Mouse (Mus musculus) thymus, adult 2 months (tissue): ENCODE results near the gene Mmp25. TPM values are rescaled to one million over a fixed set of nuclear protein-coding genes. Genes with fewer than 3 reads are reported as not detected.

Experiments used
- DNase-seq: peaks from one replicate; pipeline ENCODE4 v3.0.0; 2021
- H3K27ac ChIP-seq: fragments of 200-500 bp; 2 replicates; pipeline ENCODE4 v1.5.1; 2012; ENCODE audit warnings: low read length, control low read depth; ENCODE audit not compliant: control insufficient read depth, insufficient read depth
- H3K27me3 ChIP-seq: fragments of 200-500 bp; 2 replicates; pipeline ENCODE4 v1.6.1; 2012; ENCODE audit warnings: mild to moderate bottlenecking, low read length, moderate library complexity, mixed read lengths; ENCODE audit not compliant: control insufficient read depth, insufficient read depth
- H3K36me3 ChIP-seq: fragments of 200-500 bp; 2 replicates; pipeline ENCODE4 v1.6.1; 2012; ENCODE audit warnings: mild to moderate bottlenecking, low read length, moderate library complexity; ENCODE audit not compliant: control insufficient read depth, insufficient read depth
- H3K4me1 ChIP-seq: fragments of 200-500 bp; replicated peaks from 2 replicates; pipeline ENCODE4 v1.6.1; 2012; ENCODE audit warnings: low read length; ENCODE audit not compliant: control insufficient read depth, insufficient read depth
- H3K4me3 ChIP-seq: fragments of 200-500 bp; 2 replicates; pipeline ENCODE4 v1.5.1; 2012; ENCODE audit warnings: mild to moderate bottlenecking, low read length, control low read depth, moderate library complexity; ENCODE audit not compliant: control insufficient read depth, insufficient read depth
- CTCF ChIP-seq: fragments of 200-500 bp; IDR thresholded peaks from 2 replicates; pipeline ENCODE4 v1.5.1; 2012; ENCODE audit warnings: mild to moderate bottlenecking, control low read depth, low read length, moderate library complexity, borderline replicate concordance; ENCODE audit not compliant: control insufficient read depth, poor library complexity, insufficient read depth; ENCODE audit errors: extremely low read depth
- POLR2A ChIP-seq: fragments of 200-500 bp; IDR thresholded peaks from 2 replicates; pipeline ENCODE4 v1.6.1; 2012; ENCODE audit warnings: mild to moderate bottlenecking, low read length, control low read depth, moderate library complexity; ENCODE audit not compliant: control insufficient read depth, poor library complexity, insufficient read depth; ENCODE audit errors: extremely low read depth
- WGBS: fragments of 180-500 bp; shearing (Covaris S2); methylation state at CpG from one replicate; pipeline ENCODE4 v1.1.7; 2018; 5-methylcytosine and 5-hydroxymethylcytosine counted together
- polyA plus RNA-seq: library from polyadenylated mRNA; depleted of rRNA; stranded (reverse); fragments of >200 nt; gene quantifications from 2 replicates; pipeline ENCODE4 v1.2.3, GENCODE M21; 2012

Gene Mmp25
- polyA plus RNA-seq, 1 experiment = 7.2 TPM

- TF ChIP-seq POLR2A (no peak), CTCF (no peak)
- no peaks in the 10 kb centered on the region for H3K4me1 ChIP-seq
- H3K4me3 ChIP-seq = no peak overlapping the region
- no peak overlapping the region for H3K27ac ChIP-seq
- no peaks in the 10 kb centered on the region; the same call in 1 of the 2 replicates for H3K27me3 ChIP-seq
- WGBS = 14% methylated on average over 2 of the region's 2 CpGs
- no peak for DNase-seq
- no peaks in the 10 kb centered on the region for H3K36me3 ChIP-seq
These were observed 9.3 kb upstream of the Mmp25 start for GRCm38 (mm10) chr17:23654410-23654809.

GRCm38 (mm10) chr17:23654001-23654400, 8.9 kb upstream of the Mmp25 start:
- no peak overlapping the region for H3K27ac ChIP-seq
- WGBS = 18% methylated on average over 6 of the region's 6 CpGs
- no peak for DNase-seq
- no peaks in the 10 kb centered on the region for H3K4me1 ChIP-seq
- TF ChIP-seq CTCF (no peak), POLR2A (no peak)
- H3K27me3 ChIP-seq = no peaks in the 10 kb centered on the region
- H3K36me3 ChIP-seq = no peaks in the 10 kb centered on the region
- H3K4me3 ChIP-seq = no peak overlapping the region

- no peak for DNase-seq
- TF ChIP-seq CTCF = no peak
- no peak for TF ChIP-seq POLR2A
- no peaks in the 10 kb centered on the region for H3K36me3 ChIP-seq
- 80% methylated on average over 2 of the region's 2 CpGs for WGBS
- H3K4me1 ChIP-seq = no peaks in the 10 kb centered on the region
- no peaks in the 10 kb centered on the region for H3K27me3 ChIP-seq
- no peak overlapping the region for H3K4me3 ChIP-seq
- no peak overlapping the region for H3K27ac ChIP-seq
These were observed 8.2 kb upstream of the Mmp25 start for GRCm38 (mm10) chr17:23653324-23653723.

- no peak for DNase-seq
- TF ChIP-seq POLR2A = no peak
- TF ChIP-seq CTCF = no peak
- 57% methylated on average over 6 of the region's 6 CpGs for WGBS
- no peaks in the 10 kb centered on the region for H3K36me3 ChIP-seq
- H3K4me3 ChIP-seq = no peak overlapping the region
- no peaks in the 10 kb centered on the region for H3K4me1 ChIP-seq
- no peak overlapping the region for H3K27ac ChIP-seq
- no peaks in the 10 kb centered on the region; the same call in 1 of the 2 replicates for H3K27me3 ChIP-seq
These were observed 6.3 kb upstream of the Mmp25 start for GRCm38 (mm10) chr17:23651363-23651762.

- Histone ChIP-seq H3K4me3 (no peak overlapping the region), H3K27ac (no peak overlapping the region), H3K27me3 (peaks cover 8% of the 10 kb centered on the region), H3K36me3 (no peaks in the 10 kb centered on the region), H3K4me1 (peaks cover 6% of the 10 kb centered on the region; the same call in 1 of the 2 replicates)
- TF ChIP-seq POLR2A (no peak), CTCF (no peak)
- WGBS = 81% methylated on average over 10 of the region's 10 CpGs
- DNase-seq = no peak
These were observed 817 bp upstream of the Mmp25 start for GRCm38 (mm10) chr17:23645894-23646293.

GRCm38 (mm10) chr17:23631241-23631640, 13.8 kb downstream of the Mmp25 start:
- no peaks in the 10 kb centered on the region for H3K36me3 ChIP-seq
- H3K4me3 ChIP-seq = no peak overlapping the region
- 87% methylated on average over 8 of the region's 8 CpGs for WGBS
- no peaks in the 10 kb centered on the region for H3K27me3 ChIP-seq
- H3K27ac ChIP-seq = no peak overlapping the region
- no peak for TF ChIP-seq CTCF
- TF ChIP-seq POLR2A = no peak
- 0 out of 2 replicates have a peak, but pooled peaks cover 4% of the 10 kb centered on the region for H3K4me1 ChIP-seq
- no peak for DNase-seq
